Mouse (Mus musculus) heart, postnatal 25 days (tissue): ENCODE measurements at regions not wholly inside any gene's neighbourhood (a gene's known extent, or its start where the extent isn't known, plus 50 kb on each side); places are given as distances from the start of the nearest gene placed in this dataset.
"Not testable (repeated sequence)": the region's sequence is repeated elsewhere in the genome, so short reads cannot be mapped to it uniquely, and the experiment has no call there.

ENCODE experiments used
- DNase-seq: peaks from one replicate; pipeline ENCODE4 v3.0.0; 2022; ENCODE audit warnings: low spot score
- intact Hi-C: fragments of 180-260 bp; cut with DNase I; formaldehyde crosslinking; loops from one replicate; pipeline ENCODE4 v1.15.1; 2025

DNA sequence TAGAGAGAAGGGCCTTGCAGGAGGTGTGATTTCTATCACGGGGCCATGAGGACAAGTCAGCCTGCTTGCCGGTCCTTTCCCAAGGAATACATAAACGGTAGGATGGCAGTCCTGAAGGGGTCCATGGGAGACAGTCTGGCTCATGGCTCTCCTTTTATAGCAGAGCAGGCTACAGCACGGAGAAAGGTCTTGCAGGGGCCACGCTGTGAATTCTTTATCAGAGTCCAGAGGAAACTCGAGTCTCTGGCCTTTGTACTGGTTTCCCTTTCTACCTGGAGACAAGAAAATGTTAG lies 1984.0 kb downstream of the 4930444P10Rik start:
- intact Hi-C loops: no loop called here
- DNase-seq: no peak

DNA sequence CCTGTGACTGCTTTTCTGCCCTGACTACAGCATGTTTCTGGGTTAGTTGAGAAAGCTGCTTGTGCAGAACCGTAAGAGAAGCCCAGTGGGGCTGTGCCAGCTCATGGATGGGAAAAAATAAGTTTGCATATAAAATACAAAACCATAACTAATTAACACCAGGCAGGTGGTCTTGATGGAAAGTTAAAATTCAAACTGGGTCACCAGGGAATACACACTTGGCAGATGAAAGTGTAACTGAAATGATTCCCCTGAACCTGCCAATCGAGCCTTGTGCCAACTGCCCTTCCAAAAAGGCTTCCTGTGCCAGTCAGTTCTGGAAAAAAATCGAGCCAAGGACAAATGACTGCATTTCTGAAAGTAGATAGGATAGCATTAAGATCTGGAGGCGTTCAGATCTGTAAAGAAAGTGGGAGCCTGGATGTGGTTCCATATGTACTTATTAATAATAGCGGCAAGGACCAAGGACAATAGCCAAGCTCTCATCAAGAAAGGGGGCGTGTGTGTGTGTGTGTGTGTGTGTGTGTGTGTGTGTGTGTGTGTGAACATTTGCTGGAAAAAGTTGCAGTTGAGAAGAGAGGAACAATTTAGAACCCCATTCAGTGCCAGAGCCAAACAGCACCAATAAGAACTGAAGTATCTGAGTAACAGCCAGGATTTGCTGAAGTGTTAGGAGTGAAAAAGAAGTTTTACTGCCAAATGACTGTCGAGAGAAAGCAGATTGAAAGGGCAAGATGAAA lies 1984.5 kb downstream of the 4930444P10Rik start:
- no peak for DNase-seq

GRCm38 (mm10) chr1:14105521-14105920 lies 1987.6 kb downstream of the 4930444P10Rik start:
- DNase-seq, intact Hi-C loops: not testable (repeated sequence)

More for the DNA sequence above, 1984.5 kb downstream of the 4930444P10Rik start:
- intact Hi-C loops: no loop called here

DNA sequence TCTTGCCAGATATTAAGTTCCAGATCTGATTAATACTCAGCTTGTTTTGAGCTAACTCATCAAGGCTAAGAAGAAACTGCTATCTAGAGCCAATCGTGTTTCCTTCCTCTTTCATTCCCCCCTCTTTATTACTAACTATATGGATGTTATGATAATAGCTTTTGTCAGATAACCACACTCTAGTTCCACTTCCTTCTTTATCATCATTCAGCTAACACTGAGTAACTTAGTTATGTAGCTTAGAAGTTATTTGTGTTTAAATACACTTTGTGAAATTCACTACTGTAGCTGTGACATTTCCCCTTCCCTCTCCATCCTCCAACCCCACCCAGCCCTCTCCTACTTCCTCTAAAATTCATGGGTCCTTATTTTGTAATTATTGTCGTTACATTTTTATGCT lies 1988.6 kb downstream of the 4930444P10Rik start:
- no peak for DNase-seq
- intact Hi-C loops: no loop called here

DNA sequence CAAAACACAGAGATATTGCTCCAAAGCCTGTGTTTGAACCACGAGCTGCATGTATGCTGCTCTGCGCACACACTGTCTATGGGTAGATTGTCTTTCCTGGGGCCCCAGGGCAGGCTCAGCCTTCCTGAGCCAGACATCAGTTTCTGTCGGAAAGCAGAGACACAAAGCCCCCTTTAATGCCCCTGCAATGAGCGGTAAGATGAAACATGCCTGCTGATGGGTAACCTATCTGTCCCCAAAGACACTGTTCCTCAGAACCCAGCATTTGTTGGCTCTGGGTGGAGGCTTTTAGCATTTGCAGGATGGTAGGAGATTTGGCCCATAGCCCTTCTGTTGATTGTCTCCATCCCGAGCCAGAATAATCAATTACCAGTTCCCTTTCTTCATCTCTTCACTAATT lies 1994.1 kb downstream of the 4930444P10Rik start:
- intact Hi-C loops: no loop called here
- no peak for DNase-seq

- intact Hi-C loops: no loop called here
- DNase-seq: no peak
These were observed 1995.4 kb downstream of the 4930444P10Rik start for GRCm38 (mm10) chr1:14097567-14098228.

GRCm38 (mm10) chr1:14064856-14065255 lies 2028.3 kb downstream of the 4930444P10Rik start:
- intact Hi-C loops: no loop called here
- DNase-seq: no peak

DNA sequence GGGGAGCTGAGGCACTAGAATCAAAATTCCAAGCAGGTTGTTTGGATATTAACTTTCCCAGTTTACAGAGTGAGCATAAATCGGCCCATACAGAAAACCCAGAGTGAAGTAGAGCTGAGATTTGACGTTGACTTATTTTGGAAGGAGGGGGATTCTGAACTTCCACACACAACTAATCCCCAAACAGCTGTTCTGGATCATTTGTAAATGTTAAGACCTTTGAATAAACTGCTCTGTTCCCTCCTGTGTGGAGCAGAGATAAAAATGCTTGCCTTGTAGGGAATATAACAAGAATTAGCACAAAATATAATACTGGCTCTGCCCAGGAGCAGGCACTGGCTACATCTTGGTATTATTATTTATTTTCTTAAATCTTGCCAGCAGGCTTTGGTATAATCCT lies 2057.0 kb downstream of the 4930444P10Rik start:
- intact Hi-C loops: no loop called here
- DNase-seq: no peak

GRCm38 (mm10) chr1:14011484-14011883 lies 2081.6 kb downstream of the 4930444P10Rik start:
- DNase-seq: no peak

DNA sequence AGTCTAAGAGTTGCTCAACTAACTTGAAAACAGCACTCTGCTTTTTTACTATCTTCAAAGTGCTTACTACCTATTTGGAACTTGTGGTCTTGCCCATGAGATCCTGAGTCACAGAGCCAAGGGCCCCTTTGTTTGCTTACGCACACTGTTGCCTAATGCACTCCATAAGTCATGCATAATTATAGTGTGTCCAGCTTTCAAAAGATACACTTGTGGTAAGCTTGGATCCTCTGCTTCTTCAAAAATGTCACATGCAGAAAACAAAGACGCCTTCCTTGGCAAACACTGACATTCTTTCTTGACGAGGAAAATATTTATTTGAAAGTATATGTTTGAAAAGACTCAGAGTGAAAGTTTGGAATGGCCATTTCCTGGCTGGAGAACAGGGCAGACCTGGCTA lies 2082.3 kb downstream of the 4930444P10Rik start:
- DNase-seq: no peak
- intact Hi-C loops: no loop called here

More at GRCm38 (mm10) chr1:14011484-14011883, 2081.6 kb downstream of the 4930444P10Rik start:
- intact Hi-C loops: no loop called here

- intact Hi-C loops: no loop called here
- DNase-seq: no peak
These were observed 2090.6 kb downstream of the 4930444P10Rik start for GRCm38 (mm10) chr1:14002550-14002949.

- intact Hi-C loops: no loop called here
- no peak for DNase-seq
These were observed 2091.7 kb downstream of the 4930444P10Rik start for GRCm38 (mm10) chr1:14001431-14001830.

GRCm38 (mm10) chr1:14000605-14001395 lies 2092.3 kb downstream of the 4930444P10Rik start:
- intact Hi-C loops: no loop called here
- no peak for DNase-seq

- no peak for DNase-seq
- intact Hi-C loops: no loop called here
These were observed 2094.9 kb downstream of the 4930444P10Rik start for GRCm38 (mm10) chr1:13998178-13998708.

- DNase-seq: no peak
- intact Hi-C loops: no loop called here
These were observed 2099.2 kb downstream of the 4930444P10Rik start for GRCm38 (mm10) chr1:13993825-13994509.

DNA sequence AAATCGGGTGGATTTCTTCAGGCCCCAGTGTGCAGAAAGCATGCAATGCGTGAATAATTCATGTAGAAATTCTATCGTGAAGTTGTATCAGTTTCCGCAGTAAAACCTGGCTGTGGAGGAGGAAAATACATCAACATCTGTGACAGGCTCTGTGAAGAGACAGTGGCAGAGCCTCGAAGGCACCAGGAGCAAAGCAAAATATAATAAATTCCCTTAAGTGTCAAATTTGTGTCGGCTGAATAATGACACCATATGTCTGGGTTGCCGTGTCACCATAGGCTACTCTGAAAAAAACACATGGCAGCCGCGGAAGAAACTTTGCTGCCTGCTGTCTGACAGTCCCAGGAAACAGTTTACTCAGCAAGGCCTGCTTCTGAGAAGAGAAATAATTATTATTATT lies 2100.1 kb downstream of the 4930444P10Rik start:
- intact Hi-C loops: no loop called here
- DNase-seq: no peak

GRCm38 (mm10) chr1:13989360-13989759 lies 2103.8 kb downstream of the 4930444P10Rik start:
- intact Hi-C loops: no loop called here
- no peak for DNase-seq

GRCm38 (mm10) chr1:13984833-13985232 lies 2108.3 kb downstream of the 4930444P10Rik start:
- intact Hi-C loops: no loop called here
- no peak for DNase-seq

DNA sequence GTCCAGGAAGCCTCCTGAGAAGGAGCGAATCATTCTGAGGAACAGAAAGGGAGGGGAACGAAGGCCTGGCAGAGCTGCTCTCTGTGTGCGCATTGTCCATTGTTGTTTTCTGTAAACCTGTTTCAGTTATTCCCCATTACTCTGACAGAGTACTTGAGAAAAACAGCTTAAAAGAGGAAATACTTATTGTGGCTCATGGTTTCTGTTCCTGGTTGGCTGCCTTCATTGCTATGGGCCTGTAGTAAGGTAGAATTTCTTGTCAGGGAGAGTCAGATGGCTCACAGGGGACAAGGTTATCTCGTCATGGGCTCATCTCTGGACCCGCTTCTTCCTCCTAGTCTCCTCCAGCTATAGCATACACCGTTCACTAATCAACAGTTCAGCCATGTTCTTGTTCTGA lies 2112.9 kb downstream of the 4930444P10Rik start:
- DNase-seq: no peak
- intact Hi-C loops: no loop called here

DNA sequence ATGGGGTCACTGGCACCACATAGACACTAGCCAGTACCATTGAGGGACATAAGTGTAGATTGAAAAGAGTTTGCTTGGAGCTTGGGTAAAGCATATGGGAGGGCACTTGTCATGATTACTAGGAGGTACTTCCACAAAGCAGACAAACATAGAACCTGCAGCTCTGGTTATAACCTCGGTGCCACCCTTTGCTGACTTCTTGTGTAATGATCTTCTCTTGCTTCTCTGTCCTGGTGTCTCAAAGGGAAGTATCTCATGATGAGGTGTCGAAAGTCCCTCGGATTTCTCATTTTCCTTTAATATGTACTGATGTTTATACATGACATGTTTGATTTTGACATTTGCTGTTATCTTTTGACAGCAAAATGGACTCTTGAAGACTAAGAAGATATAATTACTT lies 2114.5 kb downstream of the 4930444P10Rik start:
- intact Hi-C loops: no loop called here
- no peak for DNase-seq
